Mouse (Mus musculus): Measurements from ENCODE around the gene Dync2li1.

- TF ChIP-seq CTCF (IDR thresholded peaks at IDR 0.05), result no peak
- peak; percentile 42; the same call in 1 of the 2 replicates for TF ChIP-seq EP300 (IDR thresholded peaks at IDR 0.05)
Measured at GRCm38 (mm10) chr17:84611971-84612370, 14.3 kb upstream of the Dync2li1 start.

Data from lung, postnatal 0 days (tissue).